Mouse (Mus musculus): ENCODE measurements around the gene Med26. TPM values are rescaled to one million over a fixed set of nuclear protein-coding genes. Genes with fewer than 3 reads are reported as not detected.

The Med26 gene
- polyA plus RNA-seq (2015; fragmentation: Nextera tagmentation; extraction: Ambion mirVana): 19.4 and 19.9 TPM in 2 replicates

GRCm38 (mm10) chr8:72547802-72548643 is at the start of gene Med26:
TSS of gene Med26 (minus strand) at chr8:72548270.
- H3K4me1 ChIP-seq: peaks cover 32% of the 10 kb centered on the region
- H3K27ac ChIP-seq: peak within 1 kb of the TSS; percentile 96
- under 1% methylated on average over 85 of the region's 92 CpGs for WGBS
- peak within 1 kb of the TSS; percentile 98 for H3K4me2 ChIP-seq (replicated peaks)
- H3K27me3 ChIP-seq: no peaks in the 10 kb centered on the region
- H3K36me3 ChIP-seq: peaks cover 24% of the 10 kb centered on the region
- no peaks in the 10 kb centered on the region for H3K9me3 ChIP-seq
- peak within 1 kb of the TSS; percentile 99 for H3K4me3 ChIP-seq
- peak; percentile 96 for ATAC-seq (ENCODE audit: low FRiP score, low read depth)
- H3K9ac ChIP-seq: peak within 1 kb of the TSS; percentile 98

DNA sequence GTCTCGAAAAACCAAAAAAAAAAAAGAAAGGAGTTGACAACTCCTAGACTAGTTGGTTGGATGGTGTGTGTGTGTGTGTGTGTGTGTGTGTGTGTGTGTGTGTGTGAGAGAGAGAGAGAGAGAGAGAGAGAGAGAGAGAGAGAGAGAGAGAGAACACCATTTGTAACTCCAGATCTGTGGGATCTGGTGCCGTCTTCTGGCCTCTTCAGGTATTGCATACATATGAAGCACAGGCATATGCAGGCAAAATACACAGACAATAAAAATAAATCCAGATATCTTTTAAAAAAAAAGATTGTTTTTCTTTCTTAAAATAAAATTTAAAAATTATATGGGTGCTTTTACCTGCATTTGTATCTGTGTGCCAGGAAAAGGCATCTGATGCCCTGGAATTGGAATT is 42.1 kb upstream of the Med26 start:
- Histone ChIP-seq H3K9ac (no peak overlapping the region), H3K4me3 (no peak overlapping the region), H3K27me3 (no peaks in the 10 kb centered on the region), H3K36me3 (no peaks in the 10 kb centered on the region; the same call in 1 of the 2 replicates), H3K4me1 (no peaks in the 10 kb centered on the region), H3K9me3 (no peaks in the 10 kb centered on the region), H3K4me2 (replicated peaks) (no peak overlapping the region), H3K27ac (no peak overlapping the region)
- 60% methylated on average over 2 of the region's 2 CpGs for WGBS
- no peak for ATAC-seq (ENCODE audit: low FRiP score, low read depth)

GRCm38 (mm10) chr8:72589286-72589685 is 41.2 kb upstream of the Med26 start:
- H3K27me3 ChIP-seq: no peaks in the 10 kb centered on the region
- ATAC-seq (ENCODE audit: low FRiP score, low read depth): no peak

DNA sequence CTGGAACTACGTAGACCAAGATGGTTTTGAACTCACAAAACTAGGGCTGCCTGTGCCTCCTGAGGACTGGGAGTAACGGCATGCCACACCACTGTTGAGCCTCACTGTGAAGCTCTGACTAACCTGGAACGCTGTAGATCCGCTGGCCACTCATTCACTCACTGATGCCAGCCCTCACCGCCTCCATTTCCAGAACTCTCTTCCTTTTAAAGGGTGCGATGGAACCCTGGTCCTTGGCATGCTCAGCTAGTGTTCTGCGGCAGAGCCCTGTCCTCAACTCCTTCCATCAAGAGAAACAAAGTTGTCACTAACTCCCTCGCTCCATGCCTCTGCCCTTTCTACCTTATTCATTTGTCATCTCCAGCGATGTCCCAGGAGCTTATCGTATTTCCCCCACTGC is 40.8 kb upstream of the Med26 start:
- H3K4me1 ChIP-seq: no peaks in the 10 kb centered on the region
- WGBS: 86% methylated on average over 10 of the region's 10 CpGs
- H3K9me3 ChIP-seq: no peaks in the 10 kb centered on the region
- H3K4me3 ChIP-seq: no peak overlapping the region
- no peak overlapping the region for H3K27ac ChIP-seq
- H3K27me3 ChIP-seq: no peaks in the 10 kb centered on the region
- no peaks in the 10 kb centered on the region; the same call in 1 of the 2 replicates for H3K36me3 ChIP-seq
- no peak overlapping the region for H3K4me2 ChIP-seq (replicated peaks)
- ATAC-seq (ENCODE audit: low FRiP score, low read depth): no peak
- H3K9ac ChIP-seq: no peak overlapping the region

More at GRCm38 (mm10) chr8:72589286-72589685, 41.2 kb upstream of the Med26 start:
- WGBS: 59% methylated on average over 7 of the region's 7 CpGs
- Histone ChIP-seq H3K9me3 (no peaks in the 10 kb centered on the region), H3K36me3 (no peaks in the 10 kb centered on the region; the same call in 1 of the 2 replicates), H3K27ac (no peak overlapping the region), H3K4me1 (no peaks in the 10 kb centered on the region), H3K4me2 (replicated peaks) (no peak overlapping the region), H3K4me3 (no peak overlapping the region), H3K9ac (no peak overlapping the region)

- no peaks in the 10 kb centered on the region for H3K27me3 ChIP-seq
- H3K9me3 ChIP-seq: no peaks in the 10 kb centered on the region
- no peak overlapping the region for H3K4me3 ChIP-seq
- no peaks in the 10 kb centered on the region; the same call in 1 of the 2 replicates for H3K36me3 ChIP-seq
- H3K27ac ChIP-seq: no peak overlapping the region
- peak; percentile 24; the same call in 1 of the 2 replicates for ATAC-seq (ENCODE audit: low FRiP score, low read depth)
- no peak overlapping the region for H3K9ac ChIP-seq
- H3K4me2 ChIP-seq (replicated peaks): no peak overlapping the region
- WGBS: 62% methylated on average over 6 of the region's 6 CpGs
- H3K4me1 ChIP-seq: no peaks in the 10 kb centered on the region
Measured at GRCm38 (mm10) chr8:72587806-72588205, 39.7 kb upstream of the Med26 start.

GRCm38 (mm10) chr8:72584390-72584789 is 36.3 kb upstream of the Med26 start:
- Histone ChIP-seq H3K27me3 (no peaks in the 10 kb centered on the region), H3K36me3 (no peaks in the 10 kb centered on the region; the same call in 1 of the 2 replicates), H3K4me2 (replicated peaks) (no peak overlapping the region), H3K4me1 (no peaks in the 10 kb centered on the region), H3K4me3 (no peak overlapping the region), H3K9me3 (no peaks in the 10 kb centered on the region), H3K9ac (no peak overlapping the region), H3K27ac (no peak overlapping the region)
- 68% methylated on average over 6 of the region's 6 CpGs for WGBS
- ATAC-seq (ENCODE audit: low FRiP score, low read depth): no peak

- no peaks in the 10 kb centered on the region; the same call in 1 of the 2 replicates for H3K36me3 ChIP-seq
- 81% methylated on average over 7 of the region's 7 CpGs for WGBS
- H3K27ac ChIP-seq: no peak overlapping the region
- H3K27me3 ChIP-seq: no peaks in the 10 kb centered on the region
- no peaks in the 10 kb centered on the region for H3K9me3 ChIP-seq
- no peak for ATAC-seq (ENCODE audit: low FRiP score, low read depth)
- no peak overlapping the region for H3K9ac ChIP-seq
- no peak overlapping the region for H3K4me3 ChIP-seq
- no peaks in the 10 kb centered on the region for H3K4me1 ChIP-seq
- no peak overlapping the region for H3K4me2 ChIP-seq (replicated peaks)
Measured at GRCm38 (mm10) chr8:72583056-72583771, 35.1 kb upstream of the Med26 start.

- no peaks in the 10 kb centered on the region for H3K36me3 ChIP-seq
- H3K9me3 ChIP-seq: no peaks in the 10 kb centered on the region
- no peak overlapping the region for H3K4me3 ChIP-seq
- no peaks in the 10 kb centered on the region for H3K27me3 ChIP-seq
- 64% methylated on average over 8 of the region's 9 CpGs for WGBS
- H3K9ac ChIP-seq: no peak overlapping the region
- no peak overlapping the region for H3K4me2 ChIP-seq (replicated peaks)
- ATAC-seq (ENCODE audit: low FRiP score, low read depth): no peak
- H3K27ac ChIP-seq: no peak overlapping the region
- no peaks in the 10 kb centered on the region for H3K4me1 ChIP-seq
Measured at GRCm38 (mm10) chr8:72579374-72579773, 31.3 kb upstream of the Med26 start.

- H3K36me3 ChIP-seq: no peaks in the 10 kb centered on the region
- H3K4me2 ChIP-seq (replicated peaks): no peak overlapping the region
- 75% methylated on average over 1 of the region's 1 CpGs for WGBS
- no peak for ATAC-seq (ENCODE audit: low FRiP score, low read depth)
- no peaks in the 10 kb centered on the region for H3K9me3 ChIP-seq
- H3K4me3 ChIP-seq: no peak overlapping the region
- peaks cover 3% of the 10 kb centered on the region for H3K4me1 ChIP-seq
- H3K27me3 ChIP-seq: no peaks in the 10 kb centered on the region
- H3K9ac ChIP-seq: no peak overlapping the region
- no peak overlapping the region for H3K27ac ChIP-seq
Measured at GRCm38 (mm10) chr8:72577941-72578340, 29.9 kb upstream of the Med26 start.

DNA sequence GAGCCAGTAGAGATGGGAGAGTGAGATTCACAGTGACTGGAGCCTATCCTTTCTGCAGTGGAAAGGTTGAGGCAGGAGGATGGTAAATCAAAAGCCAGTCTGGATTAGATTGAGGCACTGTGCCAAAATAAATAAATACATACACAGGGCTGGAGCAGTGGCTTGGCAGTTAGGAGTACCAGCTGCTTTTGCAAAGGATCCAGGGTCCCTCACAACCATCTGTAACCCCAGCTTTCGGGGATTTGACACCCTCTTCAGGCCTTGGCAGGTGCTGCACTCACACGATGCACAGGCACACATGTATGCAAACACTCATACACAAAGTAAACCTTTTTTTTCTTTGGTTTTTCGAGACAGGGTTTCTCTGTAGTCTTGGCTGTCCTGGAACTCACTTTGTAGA is 29.2 kb upstream of the Med26 start:
- Histone ChIP-seq H3K4me2 (replicated peaks) (no peak overlapping the region), H3K4me1 (peaks cover 10% of the 10 kb centered on the region), H3K4me3 (no peak overlapping the region), H3K9me3 (no peaks in the 10 kb centered on the region), H3K9ac (no peak overlapping the region), H3K27me3 (no peaks in the 10 kb centered on the region), H3K36me3 (no peaks in the 10 kb centered on the region), H3K27ac (no peak overlapping the region)
- no peak for ATAC-seq (ENCODE audit: low FRiP score, low read depth)
- 76% methylated on average over 3 of the region's 3 CpGs for WGBS

- Histone ChIP-seq H3K4me1 (peaks cover 11% of the 10 kb centered on the region), H3K9ac (no peak overlapping the region), H3K27ac (no peak overlapping the region), H3K4me3 (no peak overlapping the region), H3K4me2 (replicated peaks) (no peak overlapping the region), H3K9me3 (no peaks in the 10 kb centered on the region), H3K36me3 (no peaks in the 10 kb centered on the region), H3K27me3 (no peaks in the 10 kb centered on the region)
- 96% methylated on average over 6 of the region's 6 CpGs for whole genome bisulfite sequencing
- no peak for ATAC-seq (ENCODE audit: low FRiP score, low read depth)
Measured at GRCm38 (mm10) chr8:72575915-72576314, 27.8 kb upstream of the Med26 start.

DNA sequence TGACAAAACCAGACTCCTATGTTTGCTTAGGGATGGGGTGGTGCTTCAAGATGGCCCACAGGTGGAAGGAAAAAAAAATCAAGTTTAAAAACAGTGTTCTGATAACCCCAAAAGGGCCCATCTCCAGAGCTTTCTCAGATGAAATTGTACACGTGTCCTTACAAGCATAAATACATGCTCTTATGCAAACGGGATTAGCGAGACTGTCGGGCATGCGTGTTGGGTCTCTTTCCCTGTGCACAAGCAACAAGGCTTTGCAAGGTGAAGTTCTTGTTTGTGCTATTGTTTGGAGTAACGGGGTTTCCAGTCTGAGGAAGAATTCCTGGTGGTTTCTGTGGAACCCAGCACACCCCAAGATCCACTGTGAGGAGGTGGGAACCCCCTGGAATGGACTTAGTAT is 25.4 kb upstream of the Med26 start:
- H3K4me2 ChIP-seq (replicated peaks): 0 out of 2 replicates have a peak overlapping the region, but pooled peaks have one; percentile 3
- H3K9me3 ChIP-seq: no peaks in the 10 kb centered on the region
- H3K27ac ChIP-seq: no peak overlapping the region
- peaks cover 10% of the 10 kb centered on the region for H3K36me3 ChIP-seq
- no peak overlapping the region for H3K9ac ChIP-seq
- no peak overlapping the region for H3K4me3 ChIP-seq
- peaks cover 23% of the 10 kb centered on the region for H3K4me1 ChIP-seq
- H3K27me3 ChIP-seq: no peaks in the 10 kb centered on the region
- 88% methylated on average over 6 of the region's 6 CpGs for WGBS
- ATAC-seq (ENCODE audit: low FRiP score, low read depth): no peak

All from limb, embryonic 13.5 days (tissue).